Mouse (Mus musculus) mouse embryonic stem cell (cell line): ENCODE measurements around the gene Ankrd12.
"Not testable (repeated sequence)": the region's sequence is repeated elsewhere in the genome, so short reads cannot be mapped to it uniquely, and the experiment has no call there.

Experiments used
- in situ Hi-C, 2 experiments: fragments of 300-500 bp; cut with MboI; formaldehyde crosslinking; loops; 1 replicate in 1 of 2; 3 replicates in 1 of 2; pipeline ENCODE4 v1.14.3; 2019 to 2020; ENCODE audit warnings: low sequenced_read_pairs in 2 of 2, low pct_unique_long_range_greater_than_20kb in 1 of 2, mixed read lengths in 1 of 2; ENCODE audit not compliant: unreplicated experiment in 1 of 2

Ankrd12 gene

DNA sequence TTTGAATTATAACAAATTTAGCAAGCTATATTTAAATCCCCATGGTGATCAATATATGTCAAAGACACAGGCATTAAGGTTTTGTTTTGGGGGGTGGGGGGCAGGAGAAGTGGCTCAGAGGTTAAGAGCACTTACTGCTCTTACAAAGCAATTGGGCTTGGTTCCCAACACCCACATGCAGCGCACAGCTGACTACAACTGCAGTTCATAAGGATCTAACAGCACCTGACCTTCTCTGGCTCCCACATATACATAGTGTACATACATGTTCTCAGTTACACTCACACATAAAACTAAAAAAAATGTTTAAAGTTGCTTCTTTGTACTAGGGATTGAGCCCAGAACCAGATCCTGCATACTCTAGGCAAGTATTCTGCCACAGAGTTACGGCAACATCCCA, 14.5 kb upstream of the Ankrd12 start:
- in situ Hi-C loops = no loop called here

DNA sequence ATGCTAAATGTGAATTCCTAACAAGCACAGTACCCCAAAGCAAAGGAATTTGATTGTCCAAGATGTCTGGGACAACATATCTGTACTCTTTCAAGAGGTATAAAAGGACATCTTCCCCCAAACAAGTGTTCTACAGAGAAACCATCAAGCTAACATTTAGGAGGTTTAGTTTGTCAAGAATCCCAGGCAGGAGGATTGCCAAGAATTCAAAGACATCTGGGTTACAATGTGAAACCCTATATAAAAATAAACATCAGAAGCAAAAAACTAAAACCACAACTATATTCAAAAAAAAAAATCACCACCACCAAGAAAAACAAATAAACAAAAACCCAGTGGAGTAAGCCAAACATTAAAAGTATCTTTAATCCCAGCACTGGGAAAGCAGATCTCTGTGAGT, 13.4 kb upstream of the Ankrd12 start:
- in situ Hi-C loops = no loop called here

- in situ Hi-C loops = no loop called here
Measured at GRCm38 (mm10) chr17:66085038-66085437, 8.1 kb upstream of the Ankrd12 start.

- in situ Hi-C loops = no loop called here
Measured at GRCm38 (mm10) chr17:66084486-66084885, 7.6 kb upstream of the Ankrd12 start.

- in situ Hi-C loops = no loop called here
Measured at GRCm38 (mm10) chr17:66077437-66077850, 555 bp upstream of the Ankrd12 start.

- in situ Hi-C loops = no loop called here
Measured at GRCm38 (mm10) chr17:66076174-66076927, 538 bp downstream of the Ankrd12 start.

- in situ Hi-C loops = no loop called here
Measured at GRCm38 (mm10) chr17:66075827-66076173, 1.1 kb downstream of the Ankrd12 start.

DNA sequence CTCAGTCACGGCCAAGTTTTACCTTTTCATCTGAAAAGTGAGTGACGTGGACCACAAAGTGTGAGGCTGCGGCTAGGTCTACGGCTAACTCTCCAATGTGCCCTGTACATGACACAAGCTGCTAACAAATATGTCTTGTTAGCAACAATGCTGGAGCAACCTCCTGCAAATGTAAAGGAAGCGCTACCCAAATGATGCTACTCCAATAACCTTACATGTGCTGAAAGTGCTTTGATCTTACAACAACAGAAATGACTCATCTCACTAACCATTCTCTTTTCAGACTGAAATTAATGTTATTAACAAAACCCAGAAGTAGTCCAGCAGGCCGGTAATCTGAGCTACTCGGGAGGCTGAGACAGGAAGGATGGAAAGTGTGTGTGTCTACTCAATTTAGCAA, 2.9 kb downstream of the Ankrd12 start:
- in situ Hi-C loops = no loop called here

GRCm38 (mm10) chr17:66069036-66069435, 7.9 kb downstream of the Ankrd12 start:
- in situ Hi-C loops = not testable (repeated sequence)

GRCm38 (mm10) chr17:66065115-66065514, 11.8 kb downstream of the Ankrd12 start:
- in situ Hi-C loops = no loop called here

DNA sequence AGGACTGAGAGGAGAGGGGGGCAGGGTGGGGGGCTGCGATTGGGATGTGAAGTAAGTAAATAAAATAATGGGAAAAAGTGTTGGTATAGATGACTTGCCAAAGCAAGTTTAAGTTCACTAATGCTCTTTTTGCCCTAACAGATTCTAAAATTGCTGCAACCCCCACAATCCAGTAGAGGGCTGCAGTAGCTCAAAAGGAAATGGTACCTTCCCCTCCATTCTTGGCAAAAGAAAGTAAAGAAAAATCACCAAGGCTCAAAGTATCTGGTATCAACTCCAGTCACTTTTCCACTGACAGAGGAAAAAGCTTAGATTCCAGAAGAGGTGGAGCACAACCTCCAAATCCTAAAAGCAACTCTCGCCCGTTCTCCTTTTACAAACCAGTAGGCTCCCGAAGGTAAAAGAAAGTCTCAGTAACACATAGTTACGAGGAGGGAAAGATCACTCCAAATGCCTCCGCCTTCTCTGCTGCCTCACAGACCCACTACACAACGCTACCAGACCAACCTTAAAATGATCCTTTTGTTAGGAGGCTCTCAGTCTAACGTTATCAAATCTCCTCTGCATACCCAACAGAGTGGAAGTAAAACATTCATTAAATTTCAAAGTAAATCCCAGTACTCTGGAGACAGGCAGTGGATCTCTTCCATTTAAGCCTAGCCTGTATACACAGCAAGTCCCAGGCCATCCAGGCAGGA, 15.5 kb downstream of the Ankrd12 start:
- in situ Hi-C loops = no loop called here

DNA sequence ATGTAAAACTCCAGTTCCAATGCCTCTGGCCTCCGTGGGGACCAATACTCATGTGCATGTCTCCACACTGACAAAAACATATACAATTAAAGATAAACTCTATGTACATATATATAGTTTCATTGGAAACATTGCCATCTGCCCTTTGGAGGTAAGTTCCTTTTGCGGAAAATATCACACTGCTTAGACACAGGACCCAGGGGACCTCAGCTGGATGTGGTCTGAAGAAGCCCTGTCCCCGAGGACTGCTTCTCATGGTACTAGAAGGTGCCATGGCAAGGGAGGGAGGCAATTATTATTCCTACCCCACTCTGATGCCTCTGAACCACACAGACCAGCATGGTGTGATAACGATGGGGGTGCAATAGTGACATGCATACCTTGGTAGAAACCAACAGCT, 18.7 kb downstream of the Ankrd12 start:
- in situ Hi-C loops = no loop called here

DNA sequence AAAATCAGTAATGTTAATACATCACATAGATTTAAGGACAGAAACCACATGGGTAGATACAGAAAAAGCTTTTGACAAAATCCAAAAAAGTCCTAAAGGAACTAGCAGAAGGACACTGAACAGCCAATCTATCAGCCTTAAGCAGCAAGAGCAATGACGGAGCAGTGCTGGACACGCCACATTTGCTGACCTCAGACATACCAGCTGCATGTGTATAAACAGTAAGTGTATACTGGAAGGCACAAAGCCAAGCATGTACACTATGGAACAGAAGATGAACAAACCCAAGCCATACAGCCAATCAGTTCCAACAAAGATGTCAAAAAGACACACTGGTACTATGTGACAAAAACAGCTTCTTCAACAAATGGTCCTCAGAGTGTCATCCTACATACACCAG, 19.7 kb downstream of the Ankrd12 start:
- in situ Hi-C loops = no loop called here

- in situ Hi-C loops = no loop called here
Measured at GRCm38 (mm10) chr17:66053349-66053748, 23.5 kb downstream of the Ankrd12 start.

GRCm38 (mm10) chr17:66048795-66049194, 28.1 kb downstream of the Ankrd12 start:
- in situ Hi-C loops = no loop called here

GRCm38 (mm10) chr17:66048199-66048598, 28.7 kb downstream of the Ankrd12 start:
- in situ Hi-C loops = no loop called here

- in situ Hi-C loops = not testable (repeated sequence)
Measured at GRCm38 (mm10) chr17:66043679-66044078, 33.2 kb downstream of the Ankrd12 start.

DNA sequence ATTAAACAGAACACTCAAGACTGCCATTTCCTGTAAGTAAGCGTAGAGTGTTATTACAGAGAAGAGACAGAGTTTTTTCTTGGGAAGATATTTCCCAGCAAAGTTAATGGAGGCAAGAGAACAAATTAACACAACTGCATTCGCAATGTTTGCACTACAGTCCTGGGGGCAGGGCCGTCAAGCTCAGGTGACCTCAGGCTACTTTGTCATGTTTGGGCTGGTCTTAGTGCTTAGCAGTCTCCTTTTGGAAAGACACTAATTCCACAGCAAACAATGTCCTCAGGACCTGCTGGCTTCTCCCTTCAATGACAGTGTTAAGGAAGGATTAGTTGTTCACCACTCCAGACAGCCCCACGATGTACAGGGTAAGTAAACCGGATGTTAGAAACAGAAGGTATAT, 35.9 kb downstream of the Ankrd12 start:
- in situ Hi-C loops = no loop called here

GRCm38 (mm10) chr17:66033239-66033638, 43.6 kb downstream of the Ankrd12 start:
- in situ Hi-C loops = no loop called here

DNA sequence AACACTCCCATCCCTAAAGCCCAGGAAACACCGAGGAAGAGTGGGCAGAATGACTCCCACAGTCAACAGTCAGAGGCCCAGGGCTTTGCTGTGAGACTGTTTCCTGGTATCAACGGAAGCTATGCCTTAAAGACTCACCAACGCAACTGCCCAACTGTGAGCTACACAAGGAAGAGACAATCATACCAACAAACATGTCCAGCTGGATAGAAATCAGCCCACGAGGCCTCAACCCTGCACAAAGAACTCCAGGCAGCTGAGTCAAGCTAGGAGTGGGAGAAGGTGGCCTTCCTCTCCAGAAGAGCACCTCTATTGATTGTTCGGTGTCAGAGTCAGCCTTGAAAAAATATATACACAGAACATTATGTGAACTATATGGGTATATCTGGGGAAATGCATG, 44.9 kb downstream of the Ankrd12 start:
- in situ Hi-C loops = no loop called here
